8 mouse cellular contexts compared by ENCODE assay signal in genomic region chr14:60592822-60593221, GRCm38 (mm10). TPM values are rescaled to one million over a fixed set of nuclear protein-coding genes. Genes with fewer than 3 reads are reported as not detected.
DNase-seq lines count a peak whose midpoint lies in the region; ATAC-seq lines count a peak whose summit lies in the region.

No protein-coding gene starts in this region.

- H3K9me3 ChIP-seq in heart, embryonic 15.5 days (replicated peaks) = no peaks in the 10 kb centered on the region
- no peaks in the 10 kb centered on the region for H3K9me3 ChIP-seq in midbrain, embryonic 15.5 days

- intact Hi-C loops in left cerebral cortex, postnatal 36 days (cut with DNase I) = no loop called here

- WGBS in heart, embryonic 15.5 days = 10% methylated on average over 7 of the region's 7 CpGs
- WGBS in midbrain, embryonic 15.5 days = 71% methylated on average over 7 of the region's 7 CpGs

- ATAC-seq in heart, embryonic 15.5 days (replicated peaks; ENCODE audit: insufficient number of reproducible peaks, insufficient read depth, low FRiP score, low read depth) = no peak
- ATAC-seq in midbrain, embryonic 15.5 days (replicated peaks) = no peak

- H3K27me3 ChIP-seq in heart, embryonic 15.5 days = 0 out of 2 replicates have a peak, but pooled peaks cover 4% of the 10 kb centered on the region
- H3K27me3 ChIP-seq in midbrain, embryonic 15.5 days (replicated peaks) = no peaks in the 10 kb centered on the region

- peak overlapping the region; percentile 54; the same call in 1 of the 2 replicates for H3K27ac ChIP-seq in heart, embryonic 15.5 days
- no peak overlapping the region for H3K27ac ChIP-seq in midbrain, embryonic 15.5 days

- no peaks in the 10 kb centered on the region for H3K36me3 ChIP-seq in heart, embryonic 15.5 days
- no peaks in the 10 kb centered on the region for H3K36me3 ChIP-seq in midbrain, embryonic 15.5 days (replicated peaks)

- peak; percentile 28 for DNase-seq in layer of hippocampus, adult 11-12 months (ENCODE audit: low spot score)
- DNase-seq in layer of hippocampus, postnatal 14 days (ENCODE audit: low spot score in 2 of 2) = no peak
- DNase-seq in adrenal gland, adult (ENCODE audit: inconsistent age in 2 of 2, low spot score in 1 of 2) = peak; percentile 85 to 91
- peak; percentile 12 to 17 for DNase-seq in left cerebral cortex, postnatal 36 days (ENCODE audit: low spot score in 2 of 2)
- peak; percentile 35 for DNase-seq in skeletal muscle tissue, adult 2 months (ENCODE audit: low read depth, low spot score)
- DNase-seq in embryo, embryonic 11 days = no peak

- peaks cover 30% of the 10 kb centered on the region for H3K4me1 ChIP-seq in heart, embryonic 15.5 days (replicated peaks)
- peaks cover 4% of the 10 kb centered on the region; the same call in 1 of the 2 replicates for H3K4me1 ChIP-seq in midbrain, embryonic 15.5 days

- no peak overlapping the region for H3K9ac ChIP-seq in heart, embryonic 15.5 days
- H3K9ac ChIP-seq in midbrain, embryonic 15.5 days = no peak overlapping the region

- H3K4me3 ChIP-seq in heart, embryonic 15.5 days = no peak overlapping the region
- H3K4me3 ChIP-seq in midbrain, embryonic 15.5 days = no peak overlapping the region

- peak overlapping the region; percentile 43 for H3K4me2 ChIP-seq in heart, embryonic 15.5 days
- H3K4me2 ChIP-seq in midbrain, embryonic 15.5 days = no peak overlapping the region

RNA-seq across cellular contexts. Expression of gene Spata13, which starts 41.0 kb away (rescaled TPM):
- total RNA-seq in layer of hippocampus, postnatal 14 days (2021) = 10 to 100 TPM; 25.2 to 30.5 TPM
- 14.9 and 18.5 TPM in 2 replicates for polyA plus RNA-seq in heart, embryonic 15.5 days (2015; fragmentation: Nextera tagmentation; extraction: Ambion mirVana)
- 10 to 100 TPM; 10.4 to 20.6 TPM for total RNA-seq in left cerebral cortex, postnatal 36 days (2021)
- polyA plus RNA-seq in midbrain, embryonic 15.5 days (2015; fragmentation: Nextera tagmentation; extraction: Ambion mirVana) = 20.7 and 21.7 TPM in 2 replicates

Comparison
In these comparisons a context has a peak if more than half of its experiments do, and no peak if none do; other contexts are left out.
1. DNase-seq: peak in layer of hippocampus, adult 11-12 months (single experiment), adrenal gland, adult (2 of 2), left cerebral cortex, postnatal 36 days (2 of 2) and skeletal muscle tissue, adult 2 months (single experiment); none in layer of hippocampus, postnatal 14 days (0 of 2) and embryo, embryonic 11 days (single experiment).